Mouse (Mus musculus): ENCODE results near the gene Tnfrsf1a.

- TF ChIP-seq GATA1 (IDR thresholded peaks at IDR 0.05; ENCODE audit: borderline replicate concordance, low read length) (no peak), FLI1 (IDR thresholded peaks at IDR 0.05; ENCODE audit: low read length) (no peak)
Observed at GRCm38 (mm10) chr6:125307091-125307490, 42.1 kb upstream of the Tnfrsf1a start.

Data from megakaryocyte, embryonic 14.5 days (primary cell).